Mouse (Mus musculus): Measurements from ENCODE around the gene B3gnt2.

The B3gnt2 gene

GRCm38 (mm10) chr11:22850077-22850476 is 10.7 kb downstream of the B3gnt2 start:
- intact Hi-C loops (cut with DNase I), result loop anchor here (10.0 kb wide), 1 partner anchor 135 kb away; no protein-coding TSS in a partner anchor

- intact Hi-C loops (cut with DNase I), result no loop called here
Measured at GRCm38 (mm10) chr11:22848649-22849195, 12.0 kb downstream of the B3gnt2 start.

- intact Hi-C loops (cut with DNase I), result no loop called here
Measured at GRCm38 (mm10) chr11:22847732-22848648, 12.8 kb downstream of the B3gnt2 start.

GRCm38 (mm10) chr11:22846960-22847731 is 13.6 kb downstream of the B3gnt2 start:
- intact Hi-C loops (cut with DNase I), result no loop called here

GRCm38 (mm10) chr11:22846093-22846835 is 14.5 kb downstream of the B3gnt2 start:
- intact Hi-C loops (cut with DNase I), result no loop called here

GRCm38 (mm10) chr11:22844754-22845718 is 15.7 kb downstream of the B3gnt2 start:
- intact Hi-C loops (cut with DNase I), result no loop called here

- intact Hi-C loops (cut with DNase I), result no loop called here
Measured at GRCm38 (mm10) chr11:22839456-22839855, 21.3 kb downstream of the B3gnt2 start.

- intact Hi-C loops (cut with DNase I), result no loop called here
Measured at GRCm38 (mm10) chr11:22838361-22838760, 22.4 kb downstream of the B3gnt2 start.

GRCm38 (mm10) chr11:22836269-22836668 is 24.5 kb downstream of the B3gnt2 start:
- intact Hi-C loops (cut with DNase I), result no loop called here

- intact Hi-C loops (cut with DNase I), result no loop called here
Measured at GRCm38 (mm10) chr11:22832600-22832999, 28.2 kb downstream of the B3gnt2 start.

GRCm38 (mm10) chr11:22831916-22832315 is 28.8 kb downstream of the B3gnt2 start:
- intact Hi-C loops (cut with DNase I), result no loop called here

GRCm38 (mm10) chr11:22830684-22831083 is 30.1 kb downstream of the B3gnt2 start:
- intact Hi-C loops (cut with DNase I), result no loop called here

- intact Hi-C loops (cut with DNase I), result no loop called here
Measured at GRCm38 (mm10) chr11:22830179-22830611, 30.6 kb downstream of the B3gnt2 start.

GRCm38 (mm10) chr11:22828988-22829632 is 31.7 kb downstream of the B3gnt2 start:
- intact Hi-C loops (cut with DNase I), result loop anchor here (10.0 kb wide), 1 partner anchor 74 kb away; no protein-coding TSS in a partner anchor

- intact Hi-C loops (cut with DNase I), result loop anchor here (10.0 kb wide), 1 partner anchor 73 kb away; no protein-coding TSS in a partner anchor
Measured at GRCm38 (mm10) chr11:22827514-22828080, 33.2 kb downstream of the B3gnt2 start.

- intact Hi-C loops (cut with DNase I), result loop anchor here (10.0 kb wide), 1 partner anchor 72 kb away; no protein-coding TSS in a partner anchor
Measured at GRCm38 (mm10) chr11:22826665-22827064, 34.1 kb downstream of the B3gnt2 start.

- intact Hi-C loops (cut with DNase I), result loop anchor here (10.0 kb wide), 1 partner anchor 71 kb away; no protein-coding TSS in a partner anchor
Measured at GRCm38 (mm10) chr11:22826051-22826450, 34.7 kb downstream of the B3gnt2 start.

- intact Hi-C loops (cut with DNase I), result loop anchor here (10.0 kb wide), 1 partner anchor 71 kb away; no protein-coding TSS in a partner anchor
Measured at GRCm38 (mm10) chr11:22825548-22825947, 35.2 kb downstream of the B3gnt2 start.
